Mouse (Mus musculus): ENCODE measurements around the gene Snx15.
"Not testable (repeated sequence)": the region's sequence is repeated elsewhere in the genome, so short reads cannot be mapped to it uniquely, and the experiment has no call there.

The Snx15 gene

GRCm38 (mm10) chr19:6127760-6128341 is at the start of gene Snx15:
Gene Snx15 (minus strand): TSS chr19:6128304.
- peak; percentile 96 for DNase-seq (ENCODE audit: low spot score)

GRCm38 (mm10) chr19:6174771-6175170 is 46.7 kb upstream of the Snx15 start:
- DNase-seq (ENCODE audit: low spot score): peak; percentile 19

GRCm38 (mm10) chr19:6171215-6171614 is 43.1 kb upstream of the Snx15 start:
- DNase-seq (ENCODE audit: low spot score): no peak

GRCm38 (mm10) chr19:6166750-6167149 is 38.6 kb upstream of the Snx15 start:
- no peak for DNase-seq (ENCODE audit: low spot score)

- no peak for DNase-seq (ENCODE audit: low spot score)
Observed at GRCm38 (mm10) chr19:6163872-6164547, 35.9 kb upstream of the Snx15 start.

- no peak for DNase-seq (ENCODE audit: low spot score)
Observed at GRCm38 (mm10) chr19:6157220-6157619, 29.1 kb upstream of the Snx15 start.

- no peak for DNase-seq (ENCODE audit: low spot score)
Observed at GRCm38 (mm10) chr19:6156372-6156771, 28.3 kb upstream of the Snx15 start.

GRCm38 (mm10) chr19:6155174-6155573 is 27.1 kb upstream of the Snx15 start:
- DNase-seq (ENCODE audit: low spot score): no peak

GRCm38 (mm10) chr19:6144842-6145241 is 16.7 kb upstream of the Snx15 start:
- DNase-seq (ENCODE audit: low spot score): no peak

- peak; percentile 93 for DNase-seq (ENCODE audit: low spot score)
Observed at GRCm38 (mm10) chr19:6141394-6141749, 13.3 kb upstream of the Snx15 start, which contains the start of gene Arl2. Gene Arl2 (minus strand): TSS chr19:6141548.

- peak; percentile 98 for DNase-seq (ENCODE audit: low spot score)
Observed at GRCm38 (mm10) chr19:6140678-6141393, 12.7 kb upstream of the Snx15 start, which contains the start of gene Batf2. Gene Batf2 (plus strand): TSS chr19:6140983.

- DNase-seq (ENCODE audit: low spot score): no peak
Observed at GRCm38 (mm10) chr19:6140374-6140677, 12.2 kb upstream of the Snx15 start.

GRCm38 (mm10) chr19:6139701-6140100 is 11.6 kb upstream of the Snx15 start:
- no peak for DNase-seq (ENCODE audit: low spot score)

- no peak for DNase-seq (ENCODE audit: low spot score)
Observed at GRCm38 (mm10) chr19:6136397-6136796, 8.3 kb upstream of the Snx15 start.

GRCm38 (mm10) chr19:6133197-6133596 is 5.1 kb upstream of the Snx15 start:
- DNase-seq (ENCODE audit: low spot score): not testable (repeated sequence)

- DNase-seq (ENCODE audit: low spot score): no peak
Observed at GRCm38 (mm10) chr19:6132171-6132827, 4.2 kb upstream of the Snx15 start.

- not testable (repeated sequence) for DNase-seq (ENCODE audit: low spot score)
Observed at GRCm38 (mm10) chr19:6130414-6131128, 2.5 kb upstream of the Snx15 start.

- DNase-seq (ENCODE audit: low spot score): no peak
Observed at GRCm38 (mm10) chr19:6126789-6127580, 1.1 kb downstream of the Snx15 start.

- DNase-seq (ENCODE audit: low spot score): peak; percentile 52
Observed at GRCm38 (mm10) chr19:6126289-6126688, 1.8 kb downstream of the Snx15 start.

GRCm38 (mm10) chr19:6124898-6125297 is 3.2 kb downstream of the Snx15 start:
- DNase-seq (ENCODE audit: low spot score): no peak

GRCm38 (mm10) chr19:6123330-6123729 is 4.8 kb downstream of the Snx15 start:
- DNase-seq (ENCODE audit: low spot score): peak; percentile 71

All from embryo, embryonic 10 days (tissue).